Mouse (Mus musculus): ENCODE measurements around the gene Idua. TPM values are rescaled to one million over a fixed set of nuclear protein-coding genes. Genes with fewer than 3 reads are reported as not detected.

Gene Idua
- polyA plus RNA-seq (2015; fragmentation: Nextera tagmentation; extraction: Ambion mirVana), result 8.8 and 12.8 TPM in 2 replicates

DNA sequence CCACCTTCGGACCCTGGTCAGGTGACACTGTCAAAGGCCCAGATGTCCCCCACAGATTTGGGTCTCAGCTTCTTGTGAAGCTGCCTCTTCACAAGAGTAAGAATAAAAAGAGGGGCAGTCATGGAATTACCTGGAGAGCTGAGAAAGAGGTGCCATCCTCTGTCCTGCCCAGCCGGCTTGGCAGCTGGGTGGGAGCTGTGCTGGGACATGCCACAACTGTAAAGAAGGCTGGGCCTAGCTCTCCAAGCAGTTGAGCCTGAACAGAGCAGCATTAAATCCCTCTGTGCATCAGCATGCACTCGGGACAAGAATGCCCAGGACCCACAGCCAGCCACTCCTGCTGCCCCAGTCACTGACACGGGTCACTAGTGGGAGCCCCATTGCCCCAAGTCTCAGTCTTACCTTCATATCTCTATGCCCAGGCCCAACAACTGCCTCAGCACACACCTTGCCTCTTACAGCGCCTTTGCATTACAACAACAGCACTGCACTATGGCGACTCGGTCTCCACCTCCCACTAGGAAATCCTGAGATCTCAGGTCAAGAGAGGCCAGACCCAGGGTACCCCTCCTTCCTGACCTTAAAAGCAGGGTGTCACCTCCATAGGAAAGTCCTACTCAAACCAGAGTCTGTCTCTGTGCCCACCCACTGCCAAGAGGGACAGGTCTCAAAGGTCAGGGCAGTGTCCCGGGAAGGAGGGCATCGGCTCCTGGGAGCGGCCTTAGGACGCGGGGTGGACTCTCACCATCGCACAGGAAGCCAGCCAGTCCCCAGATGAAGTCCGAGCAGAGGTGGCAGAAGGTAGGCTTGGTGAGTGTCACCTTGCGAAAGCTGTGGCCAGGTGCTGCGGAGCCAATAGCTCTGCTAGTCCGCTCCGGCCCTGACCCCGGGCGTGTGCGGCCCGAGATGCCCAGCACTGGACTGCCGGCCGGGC is at the start of gene Idua:
TSS of gene Idua (plus strand) at position 634 of the 934 bp plus-strand sequence.

DNA sequence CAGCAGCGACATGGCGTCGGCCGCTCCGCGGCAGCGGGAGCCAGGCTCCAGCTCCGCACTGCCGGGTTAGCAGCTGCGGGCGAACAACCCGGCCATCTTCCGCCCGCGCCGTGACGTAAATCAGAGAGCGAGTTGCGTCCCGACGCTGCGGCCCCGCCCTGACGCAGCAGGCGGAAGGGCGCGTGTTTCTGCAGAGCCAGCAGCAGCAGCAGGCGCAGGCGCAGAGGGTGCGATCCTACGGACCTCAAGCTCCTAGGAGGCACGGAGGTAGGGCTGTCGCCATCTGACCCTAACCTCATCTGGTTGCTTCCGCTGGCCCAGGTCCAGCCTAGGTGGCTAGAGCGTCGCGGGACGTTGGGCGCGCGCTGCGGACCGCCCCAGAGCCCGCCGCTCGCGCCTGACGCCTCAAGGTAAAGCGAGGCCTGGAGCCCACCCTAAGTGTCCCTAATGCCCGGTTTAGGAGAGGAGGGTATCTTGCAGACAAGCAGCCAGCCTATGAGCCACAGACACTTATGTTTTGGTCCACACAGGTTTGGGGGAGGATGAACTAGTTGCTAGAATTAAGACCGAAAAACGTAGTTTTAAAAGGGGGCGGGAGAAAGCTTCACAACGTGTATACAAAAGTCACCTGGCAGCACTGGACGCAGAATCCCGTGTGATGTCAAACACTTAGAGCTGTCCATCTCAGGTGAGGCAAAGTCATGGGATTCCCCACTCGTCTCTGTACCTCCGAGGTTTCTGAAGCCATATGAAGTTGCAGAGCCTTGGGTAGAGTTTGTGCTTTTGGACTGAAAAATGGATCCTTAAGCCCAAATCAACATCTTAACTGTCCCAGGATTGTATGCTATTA is 30.3 kb upstream of the Idua start, which contains the start of the genes Gak and Tmem175:
TSS of gene Gak (minus strand) at position 122 of the 850 bp plus-strand sequence.
TSS of gene Tmem175 (plus strand) at position 137 of the 850 bp plus-strand sequence.

DNA sequence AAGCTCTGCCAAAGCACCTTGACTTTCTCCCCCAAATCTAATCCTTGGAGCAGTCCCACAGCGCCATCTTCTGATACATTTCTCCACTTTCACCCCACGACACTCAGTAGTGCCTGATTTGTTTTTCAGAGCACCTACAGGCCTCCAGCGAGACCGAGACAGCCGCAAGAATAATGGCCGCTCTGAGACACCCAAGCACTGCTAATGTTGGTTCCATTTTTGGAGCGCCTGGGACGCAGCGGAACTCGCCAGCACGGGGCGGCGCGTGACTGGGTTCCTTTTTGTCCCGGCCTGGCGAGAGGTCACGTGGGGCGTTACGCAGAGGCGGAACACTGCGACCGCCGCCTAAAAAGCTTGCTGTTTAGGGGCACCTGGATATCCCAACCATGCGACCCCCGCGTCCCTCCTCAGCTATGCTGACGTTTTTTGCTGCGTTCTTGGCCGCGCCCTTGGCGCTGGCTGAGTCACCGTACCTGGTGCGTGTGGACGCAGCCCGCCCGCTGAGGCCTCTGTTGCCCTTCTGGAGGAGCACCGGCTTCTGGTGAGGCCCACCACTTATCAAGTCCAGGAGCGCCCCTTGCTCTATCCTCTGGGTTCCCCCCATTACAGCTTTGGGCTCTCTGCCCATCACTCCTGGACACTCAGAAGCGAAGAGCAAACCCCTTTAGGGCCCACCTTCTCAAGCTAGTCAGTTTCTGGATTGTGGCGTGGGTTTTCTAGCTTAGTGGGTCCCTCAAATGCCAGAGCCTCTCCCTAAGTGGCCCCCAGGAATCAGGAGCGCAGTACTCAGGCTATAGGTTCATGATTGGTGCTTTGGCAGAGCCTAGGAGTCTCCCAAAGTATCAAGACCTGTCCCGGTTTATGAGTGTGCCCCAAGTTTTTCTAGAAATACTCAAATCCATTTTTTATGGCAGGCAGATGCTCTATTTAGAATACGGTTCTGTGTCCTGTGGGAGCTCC is 9.1 kb downstream of the Idua start, which contains the start of gene Dgkq:
TSS of gene Dgkq (minus strand) at position 696 of the 960 bp plus-strand sequence.

DNA sequence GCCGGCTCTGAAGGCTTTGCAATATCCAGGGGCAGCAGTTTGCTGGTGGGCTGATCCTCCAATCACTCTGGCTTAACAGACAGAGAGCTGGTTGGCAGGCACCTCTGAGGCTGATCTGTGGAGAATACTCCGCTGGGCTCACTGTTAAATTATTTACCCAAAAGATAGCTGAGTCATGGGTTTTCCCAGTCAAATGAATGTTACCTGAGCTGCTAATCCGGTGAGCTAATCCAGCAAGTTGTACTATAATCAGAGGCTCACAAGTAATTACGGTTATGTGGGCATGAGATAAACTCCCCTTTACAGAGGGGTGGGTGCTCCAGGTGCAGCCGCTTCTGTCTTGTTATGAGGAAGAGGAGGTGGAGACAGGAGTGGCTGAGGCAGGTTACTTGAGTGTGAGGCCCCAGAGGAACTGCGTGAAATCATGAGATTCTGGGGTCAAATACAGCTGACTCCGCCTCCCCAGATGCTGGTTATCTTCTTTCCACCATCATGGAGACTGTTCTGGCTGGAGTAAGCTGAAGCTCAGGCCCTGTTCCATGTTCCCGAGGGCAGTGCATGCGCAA is 15.2 kb downstream of the Idua start, which contains the start of gene Slc26a1:
TSS of gene Slc26a1 (minus strand) at position 319 of the 566 bp plus-strand sequence.

DNA sequence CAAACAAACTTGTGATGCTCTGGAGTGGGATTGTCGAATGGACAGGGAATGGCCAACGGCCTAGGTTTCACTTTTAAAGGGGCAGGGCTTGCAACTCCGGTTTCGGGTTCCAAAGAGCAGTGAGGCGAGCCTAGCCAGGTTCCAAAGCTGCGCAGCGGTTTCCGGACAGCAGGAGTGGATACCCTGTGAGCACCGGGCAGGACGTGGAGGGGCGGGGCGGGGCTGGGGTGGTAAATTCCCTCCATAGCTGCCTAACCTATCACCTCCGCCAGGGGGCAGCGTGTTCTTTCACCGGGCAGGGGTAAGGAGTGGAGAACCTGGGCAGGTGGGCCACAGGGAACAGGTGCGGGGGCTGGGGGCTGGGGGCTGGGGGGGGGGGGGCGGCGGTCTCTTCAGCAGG is 32.1 kb downstream of the Idua start, which contains the start of gene Fgfrl1:
TSS of gene Fgfrl1 (plus strand) at position 112 of the 400 bp plus-strand sequence.

Other genes starting within 250 kb of the Idua start
- gene Atp5k, start 225.9 kb upstream of the Idua start, polyA plus RNA-seq (2015; fragmentation: Nextera tagmentation; extraction: Ambion mirVana), result 514 and 634 TPM in 2 replicates
- 0.35 and 0.68 TPM in 2 replicates for gene Mfsd7a, start 211.4 kb upstream of the Idua start, polyA plus RNA-seq (2015; fragmentation: Nextera tagmentation; extraction: Ambion mirVana)
- gene Pcgf3, start 199.1 kb upstream of the Idua start, polyA plus RNA-seq (2015; fragmentation: Nextera tagmentation; extraction: Ambion mirVana), result 9.8 and 10.1 TPM in 2 replicates
- 9.4 and 32.9 TPM in 2 replicates for gene Cplx1, start 110.3 kb upstream of the Idua start, polyA plus RNA-seq (2015; fragmentation: Nextera tagmentation; extraction: Ambion mirVana)
- 30.4 and 38.2 TPM in 2 replicates for gene Gak, start 30.6 kb upstream of the Idua start, polyA plus RNA-seq (2015; fragmentation: Nextera tagmentation; extraction: Ambion mirVana)
- gene Tmem175, start 30.6 kb upstream of the Idua start, polyA plus RNA-seq (2015; fragmentation: Nextera tagmentation; extraction: Ambion mirVana), result 24.9 and 38.2 TPM in 2 replicates
- 4.3 and 5.5 TPM in 2 replicates for gene Dgkq, start 9.3 kb downstream of the Idua start, polyA plus RNA-seq (2015; fragmentation: Nextera tagmentation; extraction: Ambion mirVana)
- 1.2 and 1.6 TPM in 2 replicates for gene Slc26a1, start 15.2 kb downstream of the Idua start, polyA plus RNA-seq (2015; fragmentation: Nextera tagmentation; extraction: Ambion mirVana)
- 10.7 and 17.6 TPM in 2 replicates for gene Fgfrl1, start 32.1 kb downstream of the Idua start, polyA plus RNA-seq (2015; fragmentation: Nextera tagmentation; extraction: Ambion mirVana)
- gene Rnf212, start 114.7 kb downstream of the Idua start, polyA plus RNA-seq (2015; fragmentation: Nextera tagmentation; extraction: Ambion mirVana), result 0.79 TPM in 1 of 2 replicates, not detected in the other
- gene Tmed11, start 135.0 kb downstream of the Idua start, polyA plus RNA-seq (2015; fragmentation: Nextera tagmentation; extraction: Ambion mirVana), result not detected in 2 replicates
- gene Vmn2r8, start 148.5 kb downstream of the Idua start, polyA plus RNA-seq (2015; fragmentation: Nextera tagmentation; extraction: Ambion mirVana), result not detected in 2 replicates
- not detected in 2 replicates for gene Vmn2r9, start 192.3 kb downstream of the Idua start, polyA plus RNA-seq (2015; fragmentation: Nextera tagmentation; extraction: Ambion mirVana)

All from adrenal gland, postnatal 0 days (tissue).